Mouse (Mus musculus) regulatory T cell (primary cell): ENCODE results near the gene Ttc37.

Source experiments
- in situ Hi-C: fragments of 300-600 bp; cut with MboI, MseI; formaldehyde crosslinking; loops from one replicate; pipeline ENCODE4 v1.15.1; 2025; ENCODE audit warnings: high pct_unique_total_duplicates

Ttc37 gene

GRCm38 (mm10) chr13:76157508-76157907 lies 59.0 kb downstream of the Ttc37 start:
- in situ Hi-C loops: no loop called here

DNA sequence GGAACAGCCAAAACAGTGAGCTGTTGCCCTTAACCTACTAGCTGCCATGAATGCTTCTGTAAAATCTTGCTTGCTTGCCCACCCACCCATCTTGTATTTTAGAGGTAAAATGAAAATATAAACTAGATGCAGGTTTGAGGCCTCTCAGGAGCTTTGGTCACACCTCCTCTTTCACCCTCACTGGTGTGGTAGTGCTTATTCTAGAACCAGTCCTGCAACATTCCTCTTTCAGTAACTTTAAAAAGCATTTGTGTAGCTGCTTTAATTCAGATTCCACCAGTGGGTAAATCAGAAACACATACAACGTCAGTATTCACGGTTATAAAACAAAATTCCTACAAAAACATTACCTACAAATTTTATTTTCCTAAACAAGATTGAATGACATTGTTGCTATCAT lies 62.1 kb downstream of the Ttc37 start:
- in situ Hi-C loops: no loop called here

DNA sequence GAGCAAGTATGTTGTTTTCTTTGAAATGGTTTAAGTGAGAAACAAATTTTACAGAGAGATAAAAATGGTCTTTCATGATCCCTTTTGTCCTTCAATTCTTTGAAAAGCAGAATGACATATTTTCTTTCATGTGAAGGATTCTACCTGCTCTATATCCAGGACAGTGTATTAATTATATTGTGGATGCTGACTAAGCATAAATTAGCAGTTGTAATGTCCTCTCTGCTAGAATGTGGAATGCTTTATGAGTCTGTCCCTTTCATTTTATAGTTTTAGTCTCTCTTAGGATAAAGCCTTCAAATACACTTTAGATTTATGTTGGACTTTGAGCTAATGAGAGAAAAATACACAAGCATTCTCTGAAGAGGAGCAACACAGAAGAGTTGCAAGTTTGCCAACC lies 75.8 kb downstream of the Ttc37 start:
- in situ Hi-C loops: no loop called here

DNA sequence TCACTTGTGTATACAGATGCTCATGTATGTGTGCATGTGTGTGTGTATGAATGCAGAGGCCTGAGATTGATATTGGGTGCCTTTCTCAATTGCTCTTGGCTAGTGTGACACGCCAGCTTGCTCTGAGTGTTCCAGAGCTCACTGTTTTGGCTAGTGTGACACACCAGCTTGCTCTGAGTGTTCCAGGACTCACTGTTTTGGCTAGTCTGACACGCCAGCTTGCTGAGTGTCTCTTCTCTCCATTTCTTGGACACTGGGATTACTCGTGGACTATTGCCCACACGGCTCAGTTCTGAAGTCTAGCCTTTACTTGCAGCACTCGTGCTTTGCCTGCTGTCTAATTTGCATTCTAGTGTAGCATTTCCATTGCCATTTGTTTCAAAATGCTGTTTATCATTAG lies 80.2 kb downstream of the Ttc37 start:
- in situ Hi-C loops: no loop called here

DNA sequence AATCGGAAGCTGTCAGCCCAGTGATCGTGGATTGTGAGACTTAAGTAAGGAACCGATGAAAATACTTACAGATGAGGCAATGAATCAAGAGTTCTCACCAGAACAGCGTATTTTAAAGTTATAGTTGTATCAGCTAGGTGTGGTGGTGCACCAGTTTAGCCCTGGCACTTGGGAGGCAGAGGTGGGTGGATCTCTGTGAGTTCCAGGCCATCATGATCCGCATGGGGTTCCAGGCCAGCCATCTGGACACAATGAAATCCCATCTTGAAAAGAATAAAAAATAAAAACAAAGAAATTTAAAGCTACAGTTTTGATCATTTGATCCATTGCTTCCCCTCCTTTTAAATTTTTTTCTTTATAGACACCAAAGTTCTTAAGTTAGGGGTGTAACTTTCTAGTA lies 89.1 kb downstream of the Ttc37 start:
- in situ Hi-C loops: no loop called here

- in situ Hi-C loops: no loop called here
Observed at GRCm38 (mm10) chr13:76189190-76189589, 90.7 kb downstream of the Ttc37 start.

DNA sequence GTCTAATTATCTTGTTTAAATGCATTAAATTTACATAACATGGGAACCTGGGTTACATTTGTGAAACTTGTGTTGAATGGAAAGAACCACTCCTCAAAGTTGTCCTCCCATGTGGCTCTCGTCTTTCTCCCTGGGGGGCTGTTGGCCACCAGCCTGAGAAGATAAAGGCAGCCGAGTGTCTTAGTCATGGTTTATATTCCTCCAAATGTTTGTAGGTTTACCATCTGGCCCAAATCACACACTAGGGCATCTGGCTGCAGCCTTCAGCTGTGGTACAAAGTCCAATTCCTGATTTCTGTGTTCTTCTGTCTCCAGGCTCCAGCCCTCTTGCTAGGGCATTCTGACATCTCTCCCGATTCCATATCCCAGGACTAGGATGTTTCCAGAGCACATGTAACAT lies 91.7 kb downstream of the Ttc37 start:
- in situ Hi-C loops: no loop called here

GRCm38 (mm10) chr13:76194937-76195336 lies 96.4 kb downstream of the Ttc37 start:
- in situ Hi-C loops: no loop called here

DNA sequence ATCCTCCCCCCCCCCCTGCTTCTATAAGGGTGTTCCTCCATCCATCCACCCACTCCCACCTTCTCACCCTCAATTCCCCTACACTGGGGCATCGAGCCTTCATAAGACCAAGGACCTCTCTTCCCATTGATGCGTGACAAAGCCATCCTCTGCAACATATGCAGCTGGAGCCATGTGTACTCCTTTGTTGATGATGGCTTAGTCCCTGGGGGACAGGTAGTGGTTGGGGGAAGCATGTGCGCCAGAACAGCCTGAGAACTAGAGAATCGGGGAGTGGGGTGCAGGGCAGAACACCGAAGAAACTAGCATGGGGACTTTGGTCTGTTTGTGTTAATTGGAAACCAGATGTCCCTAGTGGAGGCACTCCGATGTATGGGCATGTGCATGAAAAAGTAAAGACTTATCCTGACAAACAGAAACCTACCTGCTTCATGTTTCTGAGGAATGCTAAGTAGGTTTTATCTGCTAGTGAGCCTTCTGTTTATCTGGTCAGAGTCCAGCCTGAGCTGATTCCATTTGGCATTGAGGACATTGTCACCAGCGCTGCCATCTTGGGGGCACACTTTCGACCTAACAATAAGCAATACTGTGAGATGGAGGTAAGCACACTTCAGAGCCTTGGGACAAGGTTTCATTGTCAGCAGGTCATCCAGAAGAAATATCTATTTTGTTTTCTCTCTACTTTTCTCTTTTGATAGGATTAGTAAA lies 97.1 kb downstream of the Ttc37 start:
- in situ Hi-C loops: no loop called here

DNA sequence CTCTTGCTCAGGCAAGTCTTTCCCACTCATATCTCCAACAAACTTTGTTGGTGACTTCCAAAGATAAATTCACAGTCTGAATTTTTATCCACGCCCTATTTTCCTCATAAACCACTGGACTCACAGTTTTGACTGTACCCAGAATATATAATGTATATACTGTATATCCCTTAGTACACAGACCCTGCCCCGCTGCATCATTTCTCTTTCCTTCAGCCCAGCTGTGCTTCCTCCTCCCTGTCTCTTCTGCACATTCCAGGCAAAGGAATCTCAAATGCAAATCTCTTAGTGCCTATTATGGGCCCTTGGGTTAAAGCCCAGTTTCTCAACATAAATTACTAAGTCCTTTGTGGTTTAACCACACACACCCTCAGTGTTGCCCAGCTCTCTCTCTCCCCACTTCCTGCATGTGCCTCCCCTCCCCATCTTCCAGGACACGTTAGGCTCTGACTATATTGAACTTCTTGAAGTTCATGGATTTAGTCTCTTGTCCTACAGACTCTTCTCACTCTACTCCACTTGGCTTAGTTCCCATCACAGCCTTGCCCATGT lies 98.8 kb downstream of the Ttc37 start:
- in situ Hi-C loops: no loop called here

DNA sequence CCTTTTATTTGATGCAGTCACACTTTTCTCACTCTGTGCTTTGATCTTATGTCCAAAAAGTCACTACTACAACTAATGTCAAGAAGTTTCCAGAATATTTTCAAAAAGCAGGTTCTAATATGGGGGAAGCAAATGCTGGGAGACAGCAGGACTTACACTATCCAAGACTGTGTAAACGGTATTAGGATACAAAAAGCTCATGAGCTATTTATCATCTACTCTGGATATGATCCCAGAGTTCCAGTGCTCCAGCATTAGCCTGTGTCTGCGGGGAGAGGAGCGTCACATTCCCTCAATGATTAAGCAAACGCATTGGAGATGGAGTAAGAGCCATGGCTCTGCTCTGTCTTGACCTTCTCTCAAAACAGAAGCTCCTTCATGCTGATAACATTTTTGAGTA lies 101.4 kb downstream of the Ttc37 start:
- in situ Hi-C loops: no loop called here

DNA sequence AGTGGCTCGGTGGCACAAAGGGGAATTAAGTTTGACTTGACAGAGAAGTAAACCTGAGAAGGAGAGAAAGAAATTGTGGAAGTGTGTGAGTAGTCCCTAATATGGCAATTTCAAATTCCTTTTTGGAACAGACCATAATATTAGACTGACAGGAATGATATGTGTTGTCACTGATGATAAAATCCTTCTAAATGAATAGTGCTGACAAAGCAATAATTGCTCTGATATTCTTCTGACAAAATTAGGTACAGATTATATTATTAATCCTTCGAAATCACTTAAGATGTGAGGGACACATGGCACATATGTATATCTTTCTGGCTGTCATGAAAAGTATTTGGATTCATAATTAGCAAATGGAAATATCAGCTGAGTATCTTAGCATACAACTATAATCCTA lies 116.4 kb downstream of the Ttc37 start:
- in situ Hi-C loops: no loop called here

- in situ Hi-C loops: no loop called here
Observed at GRCm38 (mm10) chr13:76215397-76215796, 116.9 kb downstream of the Ttc37 start.
